Mouse (Mus musculus) hindbrain, embryonic 11.5 days (tissue): ENCODE measurements around the gene Actg1. TPM values are rescaled to one million over a fixed set of nuclear protein-coding genes. Genes with fewer than 3 reads are reported as not detected.
"Not testable (repeated sequence)": the region's sequence is repeated elsewhere in the genome, so short reads cannot be mapped to it uniquely, and the experiment has no call there.

Source experiments
- ATAC-seq: fragments of 200-750 bp; cut with Nextera tagmentation; 2 replicates; pipeline ENCODE4 v1.8.0; 2017; ENCODE audit warnings: mild to moderate bottlenecking, moderate TSS enrichment, moderate library complexity; ENCODE audit not compliant: low FRiP score
- DNase-seq: peaks from one replicate; pipeline ENCODE4 v3.0.0-alpha.2; 2015; ENCODE audit warnings: low spot score
- H3K27ac ChIP-seq: fragments of 300-500 bp; sonication (generic); 2 replicates; pipeline ENCODE4 v1.5.1; 2014; ENCODE audit warnings: mild to moderate bottlenecking, low read depth, low read length
- H3K27me3 ChIP-seq: fragments of 300-500 bp; sonication (generic); 2 replicates; pipeline ENCODE4 v1.6.1; 2014; ENCODE audit warnings: mild to moderate bottlenecking, low read length, moderate library complexity, mixed read lengths; ENCODE audit not compliant: control insufficient read depth, insufficient read depth
- H3K36me3 ChIP-seq: fragments of 300-500 bp; sonication (generic); 2 replicates; pipeline ENCODE4 v1.6.1; 2014; ENCODE audit warnings: mild to moderate bottlenecking, low read length, moderate library complexity, mixed read lengths; ENCODE audit not compliant: control insufficient read depth, insufficient read depth
- H3K4me1 ChIP-seq: fragments of 300-500 bp; sonication (generic); replicated peaks from 2 replicates; pipeline ENCODE4 v1.6.1; 2014; ENCODE audit warnings: low read length, mixed read lengths; ENCODE audit not compliant: control insufficient read depth, insufficient read depth
- H3K4me2 ChIP-seq: fragments of 300-500 bp; sonication (generic); replicated peaks from 2 replicates; pipeline ENCODE4 v1.6.1; 2014; ENCODE audit warnings: mild to moderate bottlenecking, low read depth, low read length
- H3K4me3 ChIP-seq: fragments of 300-500 bp; sonication (generic); 2 replicates; pipeline ENCODE4 v1.5.1; 2014; ENCODE audit warnings: low read depth, low read length
- H3K9ac ChIP-seq: fragments of 300-500 bp; sonication (generic); 2 replicates; pipeline ENCODE4 v1.6.1; 2014; ENCODE audit warnings: low read depth, low read length
- H3K9me3 ChIP-seq: fragments of 300-500 bp; sonication (generic); 2 replicates; pipeline ENCODE4 v1.6.1; 2016; ENCODE audit warnings: low read length; ENCODE audit not compliant: control insufficient read depth
- WGBS: fragments of 180-500 bp; shearing (Covaris S2); extraction: QIAGEN DNeasy Blood & Tissue Kit; methylation state at CpG from one replicate; pipeline ENCODE4 v1.1.7; 2014; 5-methylcytosine and 5-hydroxymethylcytosine counted together
- polyA plus RNA-seq: library from polyadenylated mRNA; unstranded; fragments of >200 nt; fragmentation: Nextera tagmentation; extraction: Ambion mirVana; gene quantifications from 2 replicates; pipeline ENCODE4 v1.2.1, GENCODE M21; 2014

Gene Actg1
- polyA plus RNA-seq, 1 experiment from 2014 or later = 3,592 TPM

DNA sequence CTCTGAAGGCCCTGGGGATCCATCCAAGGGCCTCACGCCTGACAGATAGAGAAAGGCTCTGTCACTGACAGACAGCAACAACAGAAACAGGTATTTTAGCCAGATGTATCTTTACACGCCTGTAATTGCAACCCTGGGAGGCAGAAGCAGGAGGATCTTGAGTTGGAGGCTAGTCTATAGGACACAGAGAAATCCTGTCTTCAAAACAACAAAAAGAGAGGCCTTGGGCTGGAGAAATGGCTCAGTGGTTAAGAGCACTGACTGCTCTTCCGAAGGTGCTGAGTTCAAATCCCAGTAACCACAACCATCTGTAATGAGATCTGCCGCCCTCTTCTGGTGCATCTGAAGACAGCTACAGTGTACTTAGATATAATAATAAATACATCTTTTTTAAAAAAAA is 8.6 kb upstream of the Actg1 start:
- Histone ChIP-seq H3K4me2 (no peak overlapping the region), H3K27ac (no peak overlapping the region), H3K36me3 (no peaks in the 10 kb centered on the region), H3K4me3 (no peak overlapping the region), H3K9me3 (no peaks in the 10 kb centered on the region), H3K27me3 (no peaks in the 10 kb centered on the region), H3K9ac (no peak overlapping the region), H3K4me1 (peaks cover 14% of the 10 kb centered on the region)
- no peak for DNase-seq
- no peak for ATAC-seq
- 96% methylated on average over 4 of the region's 4 CpGs for WGBS

- no peaks in the 10 kb centered on the region for H3K27me3 ChIP-seq
- DNase-seq (no peak), ATAC-seq (no peak)
- H3K36me3 ChIP-seq = no peaks in the 10 kb centered on the region
- H3K9me3 ChIP-seq = no peaks in the 10 kb centered on the region
- H3K4me3 ChIP-seq = no peak overlapping the region
- H3K27ac ChIP-seq = no peak overlapping the region
- H3K4me2 ChIP-seq = no peak overlapping the region
- 85% methylated on average over 15 of the region's 15 CpGs for WGBS
- H3K9ac ChIP-seq = no peak overlapping the region
- peaks cover 15% of the 10 kb centered on the region for H3K4me1 ChIP-seq
Observed at GRCm38 (mm10) chr11:120356319-120356840, 8.0 kb upstream of the Actg1 start.

DNA sequence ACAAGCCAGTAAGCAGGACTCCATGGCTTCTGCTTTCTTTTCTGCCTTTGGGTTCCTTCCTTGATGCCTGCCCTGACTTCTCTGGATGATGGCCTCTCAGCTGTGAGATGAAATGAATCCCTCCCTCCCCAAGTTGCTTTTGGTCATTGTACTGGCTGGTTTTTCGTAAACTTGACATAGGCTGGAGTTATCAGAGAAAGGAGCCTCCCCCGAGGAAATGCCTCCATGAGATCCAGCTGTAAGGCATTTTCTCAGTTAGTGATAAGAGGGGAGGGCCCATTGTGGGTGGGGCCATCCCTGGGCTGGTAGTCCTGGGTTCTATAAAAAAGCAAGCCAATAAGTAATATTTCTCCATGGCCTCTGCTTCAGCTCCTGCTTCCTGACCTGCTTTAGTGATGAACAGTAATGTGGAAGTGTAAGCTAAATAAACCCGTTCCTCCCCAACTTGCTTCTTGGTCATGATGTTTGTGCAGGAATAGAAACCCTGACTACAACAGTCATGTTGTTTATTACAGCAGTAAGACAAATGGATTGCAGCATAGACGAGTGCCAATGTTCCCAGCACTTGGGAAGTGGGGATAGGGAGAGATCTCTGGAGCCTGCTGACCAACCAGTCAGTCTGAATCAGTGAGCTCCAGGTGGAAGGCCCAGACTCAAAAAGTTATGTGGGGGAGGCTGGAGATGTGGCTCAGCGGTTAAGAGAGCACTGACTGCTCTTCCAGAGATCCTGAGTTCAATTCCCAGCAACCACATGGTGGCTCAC is 7.1 kb upstream of the Actg1 start:
- no peaks in the 10 kb centered on the region for H3K9me3 ChIP-seq
- ATAC-seq = no peak
- no peak overlapping the region for H3K4me2 ChIP-seq
- H3K9ac ChIP-seq = no peak overlapping the region
- peaks cover 19% of the 10 kb centered on the region for H3K4me1 ChIP-seq
- no peak for DNase-seq
- WGBS = 78% methylated on average over 5 of the region's 5 CpGs
- no peaks in the 10 kb centered on the region for H3K27me3 ChIP-seq
- H3K36me3 ChIP-seq = no peaks in the 10 kb centered on the region
- H3K27ac ChIP-seq = no peak overlapping the region
- H3K4me3 ChIP-seq = no peak overlapping the region

- Histone ChIP-seq H3K27me3 (no peaks in the 10 kb centered on the region), H3K9me3 (no peaks in the 10 kb centered on the region), H3K4me2 (no peak overlapping the region), H3K4me3 (no peak overlapping the region), H3K27ac (no peak overlapping the region), H3K4me1 (peaks cover 20% of the 10 kb centered on the region), H3K36me3 (no peaks in the 10 kb centered on the region), H3K9ac (no peak overlapping the region)
- no peak for ATAC-seq
- DNase-seq = no peak
- WGBS = 93% methylated on average over 17 of the region's 17 CpGs
Observed at GRCm38 (mm10) chr11:120354304-120355276, 6.2 kb upstream of the Actg1 start.

GRCm38 (mm10) chr11:120353500-120354303 is 5.4 kb upstream of the Actg1 start:
- Histone ChIP-seq H3K36me3 (no peaks in the 10 kb centered on the region), H3K4me2 (0 out of 2 replicates have a peak overlapping the region, but pooled peaks have one; percentile 7), H3K4me1 (peaks cover 22% of the 10 kb centered on the region), H3K4me3 (no peak overlapping the region), H3K27ac (no peak overlapping the region), H3K9me3 (no peaks in the 10 kb centered on the region), H3K9ac (no peak overlapping the region), H3K27me3 (no peaks in the 10 kb centered on the region)
- 28% methylated on average over 26 of the region's 26 CpGs for WGBS
- ATAC-seq = no peak
- DNase-seq = peak; percentile 70

DNA sequence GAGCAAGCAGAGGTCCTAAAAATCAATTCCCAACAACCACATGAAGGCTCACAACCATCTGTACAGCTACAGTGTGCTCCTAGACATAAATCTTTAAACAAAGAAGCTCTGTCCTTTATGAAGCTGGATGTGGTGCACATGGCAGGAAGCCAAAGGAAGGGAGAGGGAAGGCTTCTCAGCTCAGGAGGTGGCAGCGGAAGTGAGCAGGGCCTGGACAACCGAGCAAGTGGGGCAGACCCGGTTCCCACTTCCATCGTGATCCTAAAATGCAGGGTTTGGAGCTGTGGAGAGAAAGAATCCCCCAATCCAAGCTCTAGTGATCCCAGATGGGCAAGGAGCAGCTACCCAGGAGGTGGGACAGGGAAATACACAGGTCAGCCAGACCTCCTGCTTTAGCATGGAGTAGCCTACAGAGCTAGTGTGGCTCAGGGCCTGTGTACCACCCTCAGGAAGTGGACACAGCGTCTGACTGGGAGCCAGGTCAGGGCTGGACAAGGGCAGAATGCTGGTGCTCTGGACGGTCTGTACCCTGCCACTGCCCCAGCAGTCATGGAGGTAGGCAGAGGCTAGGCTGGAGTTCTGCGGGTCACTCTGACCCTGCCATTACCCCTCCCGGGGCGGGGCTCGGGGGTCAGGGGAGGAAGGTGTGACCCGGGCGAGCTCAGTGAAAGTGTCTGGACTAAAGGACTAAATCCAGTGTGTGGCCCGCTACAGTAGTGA is 4.4 kb upstream of the Actg1 start:
- Histone ChIP-seq H3K27me3 (no peaks in the 10 kb centered on the region), H3K9ac (peak overlapping the region; percentile 40; the same call in 1 of the 2 replicates), H3K27ac (0 out of 2 replicates have a peak overlapping the region, but pooled peaks have one; percentile 45), H3K9me3 (no peaks in the 10 kb centered on the region), H3K4me1 (peaks cover 13% of the 10 kb centered on the region), H3K4me2 (no peak overlapping the region), H3K4me3 (no peak overlapping the region), H3K36me3 (no peaks in the 10 kb centered on the region)
- no peak for ATAC-seq
- 65% methylated on average over 13 of the region's 13 CpGs for WGBS
- DNase-seq = no peak

DNA sequence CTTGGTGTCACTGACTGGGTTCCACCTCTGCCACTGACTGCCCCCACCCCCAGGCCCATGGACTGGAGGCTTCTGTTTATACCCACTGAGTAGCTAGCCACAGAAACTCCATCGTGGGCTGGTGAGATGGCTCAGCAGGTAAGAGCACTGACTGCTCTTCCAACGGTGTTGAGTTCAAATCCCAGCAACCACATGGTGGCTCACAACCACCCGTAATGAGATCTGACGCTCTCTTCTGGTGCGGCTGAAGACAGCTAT is 3.7 kb upstream of the Actg1 start:
- ATAC-seq, DNase-seq, H3K4me3 ChIP-seq, H3K9ac ChIP-seq, H3K27me3 ChIP-seq, H3K36me3 ChIP-seq, H3K4me2 ChIP-seq, H3K9me3 ChIP-seq, H3K27ac ChIP-seq: not testable (repeated sequence)
- WGBS = 93% methylated on average over 5 of the region's 5 CpGs
- peaks cover 13% of the 10 kb centered on the region for H3K4me1 ChIP-seq
